Comparison of ENCODE assay signal across 8 mouse cellular contexts in the genomic region with DNA sequence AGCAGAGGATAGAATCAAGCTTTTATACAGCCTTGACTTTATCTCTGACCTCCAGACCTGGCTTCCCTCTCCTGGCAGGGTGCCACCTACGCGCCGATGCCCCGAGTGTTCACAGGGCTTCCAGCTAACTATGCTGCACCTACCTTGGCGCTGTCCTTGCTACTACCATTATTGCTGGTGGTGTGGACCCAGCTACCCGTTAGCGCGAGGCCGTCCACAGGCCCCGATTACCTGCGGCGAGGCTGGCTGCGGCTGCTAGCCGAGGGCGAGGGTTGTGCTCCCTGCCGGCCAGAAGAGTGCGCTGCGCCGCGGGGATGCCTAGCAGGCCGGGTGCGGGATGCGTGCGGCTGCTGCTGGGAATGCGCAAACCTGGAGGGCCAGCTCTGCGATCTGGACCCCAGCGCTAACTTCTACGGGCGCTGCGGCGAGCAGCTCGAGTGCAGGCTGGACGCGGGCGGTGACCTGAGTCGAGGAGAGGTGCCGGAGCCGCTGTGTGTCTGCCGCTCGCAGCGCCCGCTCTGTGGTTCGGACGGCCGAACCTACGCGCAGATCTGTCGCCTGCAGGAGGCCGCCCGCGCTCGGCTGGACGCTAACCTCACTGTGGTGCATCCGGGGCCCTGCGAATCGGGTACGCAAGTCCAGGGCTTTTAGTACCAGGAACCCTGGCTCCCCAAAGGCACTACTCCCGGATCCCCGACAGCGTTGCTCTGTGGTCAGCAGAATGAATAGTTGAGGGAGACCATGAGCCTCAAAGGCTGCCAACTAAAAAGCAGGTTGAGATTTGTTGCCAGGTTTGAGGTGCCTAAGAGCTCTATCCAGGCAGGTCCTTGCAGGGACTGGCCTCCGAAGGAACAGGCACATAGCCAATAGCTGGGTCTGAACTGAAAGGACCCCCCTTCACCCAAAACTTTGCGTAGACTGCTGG. TPM values are rescaled to one million over a fixed set of nuclear protein-coding genes. Genes with fewer than 3 reads are reported as not detected.
DNase-seq lines count a peak whose midpoint lies in the region; ATAC-seq lines count a peak whose summit lies in the region.

No protein-coding gene starts in this region.

- 1% methylated on average over 62 of the region's 62 CpGs for WGBS in heart, embryonic 10.5 days
- WGBS in kidney, embryonic 14.5 days = under 1% methylated on average over 62 of the region's 62 CpGs
- WGBS in lung, embryonic 16.5 days = 1% methylated on average over 62 of the region's 62 CpGs

- peaks cover 50% of the 10 kb centered on the region for H3K4me1 ChIP-seq in heart, embryonic 10.5 days
- peaks cover 43% of the 10 kb centered on the region for H3K4me1 ChIP-seq in kidney, embryonic 14.5 days (ENCODE audit: control insufficient read depth, insufficient read depth, low read length)
- peaks cover 53% of the 10 kb centered on the region for H3K4me1 ChIP-seq in lung, embryonic 16.5 days (replicated peaks; ENCODE audit: control insufficient read depth, insufficient read depth, low read length)

- peak overlapping the region; percentile 62 for H3K9ac ChIP-seq in kidney, embryonic 14.5 days (ENCODE audit: low read depth, low read length)
- peak overlapping the region; percentile 61 for H3K9ac ChIP-seq in lung, embryonic 16.5 days (ENCODE audit: low read length)

- H3K36me3 ChIP-seq in heart, embryonic 10.5 days = no peaks in the 10 kb centered on the region
- H3K36me3 ChIP-seq in kidney, embryonic 14.5 days (ENCODE audit: control insufficient read depth, insufficient read depth, low read length) = no peaks in the 10 kb centered on the region
- no peaks in the 10 kb centered on the region for H3K36me3 ChIP-seq in lung, embryonic 16.5 days (ENCODE audit: control insufficient read depth, insufficient read depth, low read length)

- no peaks in the 10 kb centered on the region for H3K9me3 ChIP-seq in heart, embryonic 10.5 days
- no peaks in the 10 kb centered on the region for H3K9me3 ChIP-seq in kidney, embryonic 14.5 days (ENCODE audit: control insufficient read depth, low read length)
- no peaks in the 10 kb centered on the region for H3K9me3 ChIP-seq in lung, embryonic 16.5 days (ENCODE audit: control insufficient read depth, low read length)

- peak overlapping the region; percentile 74 for H3K4me3 ChIP-seq in heart, embryonic 10.5 days
- H3K4me3 ChIP-seq in kidney, embryonic 14.5 days (ENCODE audit: low read length) = peak overlapping the region; percentile 40
- peak overlapping the region; percentile 76 for H3K4me3 ChIP-seq in lung, embryonic 16.5 days (ENCODE audit: low read length)

- peak overlapping the region; percentile 62 for H3K27ac ChIP-seq in heart, embryonic 10.5 days
- no peak overlapping the region for H3K27ac ChIP-seq in kidney, embryonic 14.5 days (ENCODE audit: low read depth, low read length)
- no peak overlapping the region for H3K27ac ChIP-seq in lung, embryonic 16.5 days (ENCODE audit: low read length)

- peaks cover 70% of the 10 kb centered on the region for H3K27me3 ChIP-seq in heart, embryonic 10.5 days (ENCODE audit: insufficient read depth, poor library complexity, severe bottlenecking)
- peaks cover 56% of the 10 kb centered on the region for H3K27me3 ChIP-seq in kidney, embryonic 14.5 days (ENCODE audit: control insufficient read depth, insufficient read depth, low read length)
- peaks cover 47% of the 10 kb centered on the region for H3K27me3 ChIP-seq in lung, embryonic 16.5 days (ENCODE audit: control insufficient read depth, insufficient read depth, low read depth, low read length)

- ATAC-seq in kidney, embryonic 14.5 days (ENCODE audit: low FRiP score, low TSS enrichment) = no peak
- ATAC-seq in lung, embryonic 16.5 days (ENCODE audit: low read depth) = no peak

- H3K4me2 ChIP-seq in kidney, embryonic 14.5 days (replicated peaks; ENCODE audit: low read depth, low read length) = peak overlapping the region; percentile 80
- peak overlapping the region; percentile 88 for H3K4me2 ChIP-seq in lung, embryonic 16.5 days (ENCODE audit: low read depth, low read length)

- peak; percentile 38 to 73 for DNase-seq in urinary bladder, adult 18-20 months (ENCODE audit: low spot score in 2 of 2)
- DNase-seq in urinary bladder, postnatal 10 days (ENCODE audit: low spot score) = no peak
- peak; percentile 80 for DNase-seq in embryo, embryonic 10 days (ENCODE audit: low spot score)
- DNase-seq in heart, embryonic 10.5 days (ENCODE audit: low spot score) = no peak
- DNase-seq in retina, postnatal 1 day = peak; percentile 79
- no peak for DNase-seq in layer of hippocampus, adult 18-20 months (ENCODE audit: low spot score in 2 of 2)

RNA-seq across cellular contexts. Expression of a gene that starts 1.8 kb away (rescaled TPM):
- polyA plus RNA-seq in heart, embryonic 10.5 days (2016; fragmentation: Nextera tagmentation; extraction: Ambion mirVana) = 3.3 and 6.3 TPM in 2 replicates
- 10.7 and 10.9 TPM in 2 replicates for polyA plus RNA-seq in kidney, embryonic 14.5 days (2014; fragmentation: Nextera tagmentation; extraction: Ambion mirVana)
- polyA plus RNA-seq in lung, embryonic 16.5 days (2015; fragmentation: Nextera tagmentation; extraction: Ambion mirVana) = 6.8 and 9.8 TPM in 2 replicates
- 1 to 10 TPM; 1.3 to 2.4 TPM for total RNA-seq in layer of hippocampus, adult 18-20 months (2021)

RNA-seq across cellular contexts. Expression of a gene that starts 29.5 kb away (rescaled TPM):
- polyA plus RNA-seq in heart, embryonic 10.5 days (2016; fragmentation: Nextera tagmentation; extraction: Ambion mirVana) = 11.8 and 13.4 TPM in 2 replicates
- polyA plus RNA-seq in kidney, embryonic 14.5 days (2014; fragmentation: Nextera tagmentation; extraction: Ambion mirVana) = 11.0 and 18.3 TPM in 2 replicates
- polyA plus RNA-seq in lung, embryonic 16.5 days (2015; fragmentation: Nextera tagmentation; extraction: Ambion mirVana) = 26.0 and 26.1 TPM in 2 replicates
- total RNA-seq in layer of hippocampus, adult 18-20 months (2021) = 100 to 1,000 TPM in 1 of 2 experiments, 10 to 100 TPM in 1; 89.4 to 103 TPM

RNA-seq across cellular contexts. Expression of a gene that starts 31.3 kb away (rescaled TPM):
- polyA plus RNA-seq in heart, embryonic 10.5 days (2016; fragmentation: Nextera tagmentation; extraction: Ambion mirVana) = 0.34 and 0.55 TPM in 2 replicates
- 1.3 and 1.4 TPM in 2 replicates for polyA plus RNA-seq in kidney, embryonic 14.5 days (2014; fragmentation: Nextera tagmentation; extraction: Ambion mirVana)
- polyA plus RNA-seq in lung, embryonic 16.5 days (2015; fragmentation: Nextera tagmentation; extraction: Ambion mirVana) = 0.21 and 0.33 TPM in 2 replicates
- total RNA-seq in layer of hippocampus, adult 18-20 months (2021) = 1 to 10 TPM; 1.8 to 2.6 TPM

Comparison
In these comparisons a context has a peak if more than half of its experiments do, and no peak if none do; other contexts are left out.
1. DNase-seq: peak in urinary bladder, adult 18-20 months (2 of 2), embryo, embryonic 10 days (single experiment) and retina, postnatal 1 day (single experiment); none in urinary bladder, postnatal 10 days (single experiment), heart, embryonic 10.5 days (single experiment) and layer of hippocampus, adult 18-20 months (0 of 2).
2. Peak in every context shown above with its lines, with median percentiles within 50 percentile points of each other: H3K4me3 ChIP-seq.